Mouse (Mus musculus) testis, adult 2 months (tissue): ENCODE results near the gene Adamts12.

Source experiments
- CTCF ChIP-seq: fragments of 200-500 bp; IDR thresholded peaks from 2 replicates; pipeline ENCODE4 v1.5.1; 2012; ENCODE audit warnings: low read depth, mild to moderate bottlenecking, inconsistent platforms, low read length, moderate library complexity; ENCODE audit not compliant: control insufficient read depth, insufficient read depth, insufficient replicate concordance
- POLR2A ChIP-seq: fragments of 200-500 bp; IDR thresholded peaks from 2 replicates; pipeline ENCODE4 v1.6.1; 2012; ENCODE audit warnings: low read depth, mild to moderate bottlenecking, inconsistent platforms, low read length, moderate library complexity; ENCODE audit not compliant: control insufficient read depth

- TF ChIP-seq POLR2A (no peak), CTCF (no peak)
Observed at GRCm38 (mm10) chr15:11364795-11365194, 300.2 kb downstream of the Adamts12 start.
